Mouse (Mus musculus): ENCODE results near the gene Glis1.

DNA sequence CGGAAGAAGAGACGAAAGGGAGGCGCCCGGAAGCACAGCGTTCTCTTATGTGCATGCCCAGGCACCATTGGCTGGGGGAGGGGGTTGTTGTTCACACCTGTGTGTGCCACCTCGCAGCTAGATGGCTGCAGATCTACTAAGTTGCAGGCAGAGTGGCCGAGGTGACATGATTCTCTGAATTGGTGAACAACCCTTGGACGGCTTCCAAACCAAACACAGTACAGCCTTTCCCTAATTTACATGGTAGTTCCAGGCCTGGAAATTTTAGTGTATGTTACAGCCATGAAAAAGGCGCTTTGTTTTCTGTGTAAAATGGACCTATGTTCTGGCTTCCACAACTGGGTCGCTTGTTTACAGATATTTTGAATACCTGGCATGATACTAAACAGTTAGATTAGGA is 115.7 kb downstream of the Glis1 start:
- no peak for TF ChIP-seq TAL1 (conservative IDR thresholded peaks at IDR 0.05; ENCODE audit: low read depth, low read length)
- TF ChIP-seq CTCF (IDR thresholded peaks at IDR 0.05; ENCODE audit: low read depth, low read length), result no peak
- no peak for TF ChIP-seq POLR2AphosphoS5 (IDR thresholded peaks at IDR 0.05; ENCODE audit: insufficient replicate concordance, low read depth, low read length)

Data from G1E (cell line).